Mouse (Mus musculus) forebrain, embryonic 16.5 days (tissue): Measurements from ENCODE around the gene Il4i1. TPM values are rescaled to one million over a fixed set of nuclear protein-coding genes. Genes with fewer than 3 reads are reported as not detected.

Experiments used
- ATAC-seq: fragments of 200-750 bp; cut with Nextera tagmentation; 2 replicates; pipeline ENCODE4 v1.8.0; 2017; ENCODE audit warnings: mild to moderate bottlenecking, moderate library complexity
- H3K27ac ChIP-seq: fragments of 300-500 bp; sonication (generic); 2 replicates; pipeline ENCODE4 v1.5.1; 2014; ENCODE audit warnings: low read length, control low read depth
- H3K27me3 ChIP-seq: fragments of 300-500 bp; sonication (generic); replicated peaks from 2 replicates; pipeline ENCODE4 v1.6.1; 2014; ENCODE audit warnings: low read length; ENCODE audit not compliant: control insufficient read depth, insufficient read depth
- H3K36me3 ChIP-seq: fragments of 300-500 bp; sonication (generic); 2 replicates; pipeline ENCODE4 v1.6.1; 2014; ENCODE audit not compliant: control insufficient read depth, insufficient read depth
- H3K4me1 ChIP-seq: fragments of 300-500 bp; sonication (generic); replicated peaks from 2 replicates; pipeline ENCODE4 v1.6.1; 2014; ENCODE audit warnings: low read length; ENCODE audit not compliant: control insufficient read depth, insufficient read depth
- H3K4me2 ChIP-seq: fragments of 300-500 bp; sonication (generic); 2 replicates; pipeline ENCODE4 v1.6.1; 2014; ENCODE audit warnings: mild to moderate bottlenecking, low read length, control low read depth
- H3K4me3 ChIP-seq: fragments of 300-500 bp; sonication (generic); replicated peaks from 2 replicates; pipeline ENCODE4 v1.5.1; 2014; ENCODE audit warnings: mild to moderate bottlenecking, low read length, control low read depth
- H3K9ac ChIP-seq: fragments of 300-500 bp; sonication (generic); replicated peaks from 2 replicates; pipeline ENCODE4 v1.6.1; 2014; ENCODE audit warnings: low read depth, low read length, control low read depth
- H3K9me3 ChIP-seq: fragments of 300-500 bp; sonication (generic); 2 replicates; pipeline ENCODE4 v1.6.1; 2016; ENCODE audit warnings: low read length; ENCODE audit not compliant: control insufficient read depth
- WGBS: fragments of 180-500 bp; shearing (Covaris S2); extraction: QIAGEN DNeasy Blood & Tissue Kit; methylation state at CpG from one replicate; pipeline ENCODE4 v1.1.7; 2014; 5-methylcytosine and 5-hydroxymethylcytosine counted together
- polyA plus RNA-seq: library from polyadenylated mRNA; unstranded; fragments of >200 nt; fragmentation: Nextera tagmentation; extraction: Ambion mirVana; gene quantifications from 2 replicates; pipeline ENCODE4 v1.2.1, GENCODE M21; 2015

The Il4i1 gene
- polyA plus RNA-seq, 1 experiment from 2014 or later = 0.44 TPM

DNA sequence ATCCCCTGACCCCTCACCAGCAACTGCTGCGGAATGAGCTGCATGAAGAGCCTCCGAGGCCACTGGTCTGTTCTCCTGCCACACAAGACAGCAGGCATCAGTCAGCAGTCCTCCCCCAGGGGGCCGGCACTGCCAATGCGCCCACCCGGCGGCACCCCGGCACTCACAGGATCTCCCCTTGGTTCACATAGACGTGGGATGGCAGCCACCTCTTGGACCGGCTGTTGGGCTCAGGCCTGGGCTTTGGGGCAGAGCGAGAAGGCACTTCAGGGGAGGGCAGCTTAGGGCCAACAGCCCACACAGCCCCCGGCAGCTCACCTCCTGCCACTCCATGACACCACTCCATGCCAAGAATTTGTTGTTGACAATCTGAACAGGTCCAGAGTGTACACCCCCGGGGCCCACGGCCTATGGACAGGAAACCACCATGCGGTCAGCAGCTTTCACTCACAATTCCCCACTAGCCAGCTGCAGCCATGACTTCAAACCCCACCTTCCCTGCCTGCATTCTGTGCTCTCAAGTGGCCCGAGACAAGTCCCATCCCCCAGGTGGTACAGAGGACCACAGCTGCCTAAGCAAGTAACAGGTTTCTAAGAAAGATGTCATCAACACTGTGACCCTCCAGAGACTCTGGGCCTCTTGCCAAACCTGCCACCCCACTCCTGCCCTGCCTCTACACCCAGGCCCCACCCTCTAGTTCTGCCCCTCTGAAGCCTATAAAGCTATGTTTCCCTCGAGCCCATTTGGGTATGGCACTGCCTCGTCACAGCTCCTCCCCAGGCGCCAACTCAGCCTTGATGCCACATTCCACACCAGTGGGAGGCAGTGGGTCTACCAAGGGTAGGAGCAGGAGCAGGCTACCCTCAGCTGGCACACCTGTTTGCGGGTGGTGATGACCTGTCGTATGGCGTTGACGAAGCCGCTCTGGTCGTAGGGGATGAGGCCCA lies 48.7 kb downstream of the Il4i1 start:
- no peak for ATAC-seq
- peaks cover 44% of the 10 kb centered on the region for H3K4me1 ChIP-seq
- H3K4me3 ChIP-seq = no peak overlapping the region
- no peaks in the 10 kb centered on the region for H3K27me3 ChIP-seq
- H3K9ac ChIP-seq = no peak overlapping the region
- peaks cover 28% of the 10 kb centered on the region for H3K36me3 ChIP-seq
- WGBS = 80% methylated on average over 24 of the region's 24 CpGs
- H3K4me2 ChIP-seq = no peak overlapping the region
- H3K9me3 ChIP-seq = no peaks in the 10 kb centered on the region
- no peak overlapping the region for H3K27ac ChIP-seq

- no peak for ATAC-seq
These were observed 50.3 kb downstream of the Il4i1 start for GRCm38 (mm10) chr7:44866276-44867009.

GRCm38 (mm10) chr7:44867010-44867702 lies 51.0 kb downstream of the Il4i1 start:
- no peaks in the 10 kb centered on the region for H3K9me3 ChIP-seq
- no peak overlapping the region for H3K27ac ChIP-seq
- H3K4me3 ChIP-seq = peak overlapping the region; percentile 91
- peak overlapping the region; percentile 95 for H3K4me2 ChIP-seq
- H3K27me3 ChIP-seq = no peaks in the 10 kb centered on the region
- peaks cover 44% of the 10 kb centered on the region for H3K4me1 ChIP-seq
- H3K36me3 ChIP-seq = peaks cover 28% of the 10 kb centered on the region
- H3K9ac ChIP-seq = peak overlapping the region; percentile 99
- ATAC-seq = no peak
- WGBS = 70% methylated on average over 18 of the region's 19 CpGs

More at GRCm38 (mm10) chr7:44866276-44867009, 50.3 kb downstream of the Il4i1 start:
- Histone ChIP-seq H3K4me3 (no peak overlapping the region), H3K4me1 (peaks cover 44% of the 10 kb centered on the region), H3K27me3 (no peaks in the 10 kb centered on the region), H3K9ac (0 out of 2 replicates have a peak overlapping the region, but pooled peaks have one; percentile 28), H3K36me3 (peaks cover 28% of the 10 kb centered on the region), H3K27ac (no peak overlapping the region), H3K4me2 (peak overlapping the region; percentile 95), H3K9me3 (no peaks in the 10 kb centered on the region)
- 41% methylated on average over 15 of the region's 15 CpGs for WGBS

DNA sequence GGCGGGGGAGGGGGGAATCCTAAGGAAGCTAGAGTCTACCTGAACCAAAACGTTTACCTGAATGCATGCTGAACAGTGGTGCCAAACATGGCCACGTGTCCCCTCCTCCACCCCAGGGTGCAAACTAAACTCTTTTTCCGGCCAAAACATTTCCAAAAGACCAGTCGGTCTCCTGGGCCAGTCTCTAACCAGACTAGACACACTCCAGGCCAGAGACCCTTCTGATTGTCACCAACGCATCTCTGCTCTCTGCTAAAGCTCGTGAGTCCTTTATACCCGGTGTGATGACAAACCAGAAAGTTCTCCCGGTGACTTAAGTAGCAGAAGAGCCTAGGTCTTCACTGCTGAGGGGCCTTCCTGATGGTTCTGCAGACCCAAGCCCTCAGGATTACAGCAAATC lies 51.6 kb downstream of the Il4i1 start:
- Histone ChIP-seq H3K9ac (peak overlapping the region; percentile 99), H3K36me3 (peaks cover 23% of the 10 kb centered on the region), H3K9me3 (no peaks in the 10 kb centered on the region), H3K4me3 (peak overlapping the region; percentile 91), H3K27ac (no peak overlapping the region), H3K27me3 (no peaks in the 10 kb centered on the region), H3K4me1 (peaks cover 44% of the 10 kb centered on the region), H3K4me2 (peak overlapping the region; percentile 95)
- WGBS = 45% methylated on average over 9 of the region's 9 CpGs
- no peak for ATAC-seq

DNA sequence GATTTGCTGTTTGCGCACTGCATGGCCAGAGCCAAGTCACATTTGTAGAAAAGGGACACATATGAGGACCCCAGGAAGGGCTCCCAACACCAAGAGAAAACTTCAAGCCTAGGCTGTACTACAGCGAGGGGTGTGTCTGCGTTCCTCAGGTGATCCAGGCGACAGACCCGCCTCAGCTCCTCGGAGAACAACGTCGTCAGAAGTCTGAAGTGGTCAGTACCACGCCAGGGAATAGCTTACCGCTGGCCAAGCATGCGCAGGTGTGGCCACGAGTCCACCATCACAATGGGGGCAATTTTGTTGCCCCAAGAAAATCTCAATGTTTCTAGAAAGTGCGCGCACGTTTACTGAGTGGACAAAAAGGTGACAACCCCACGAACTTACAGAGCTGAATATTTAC lies 52.3 kb downstream of the Il4i1 start:
- ATAC-seq = no peak
- peak overlapping the region; percentile 99 for H3K9ac ChIP-seq

DNA sequence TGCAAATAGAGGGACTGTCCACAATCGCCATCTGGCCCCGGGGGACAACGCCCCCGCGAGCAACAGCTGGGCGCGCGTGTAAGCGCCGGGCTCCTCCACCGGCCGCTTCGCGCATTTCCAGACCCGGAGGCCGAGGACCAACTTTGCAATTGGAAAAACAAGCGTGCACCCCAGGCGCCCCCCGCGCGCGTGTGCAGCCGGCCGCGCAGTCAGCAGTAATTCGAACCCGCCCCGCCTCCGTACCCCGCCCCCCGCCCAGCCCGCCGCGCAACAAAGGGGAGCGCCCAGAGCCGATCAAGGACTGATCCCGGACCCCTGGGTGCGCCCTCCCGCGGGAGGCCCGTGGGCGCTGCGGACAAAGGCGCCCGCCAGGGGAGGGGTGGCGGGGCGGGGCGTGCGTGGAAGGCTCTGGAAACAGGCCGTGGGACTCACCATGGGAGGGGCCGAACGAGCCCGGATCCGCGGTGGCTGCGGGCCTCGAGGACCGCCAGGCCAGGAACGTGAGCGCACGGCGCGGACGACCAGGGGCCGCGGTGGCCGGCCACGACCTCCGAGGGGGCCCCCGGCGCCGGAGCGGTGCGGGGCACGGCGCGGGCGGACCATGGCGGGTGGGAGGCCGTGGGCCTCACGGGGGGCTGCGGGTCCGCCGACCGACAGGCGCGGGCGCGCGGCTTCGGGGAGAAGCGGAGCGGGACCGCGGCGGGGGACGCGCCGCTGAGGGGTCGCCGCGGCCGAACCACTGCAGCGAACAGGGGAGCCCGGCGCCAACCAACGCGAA lies 52.9 kb downstream of the Il4i1 start:
- peak; percentile 18 for ATAC-seq
- Histone ChIP-seq H3K36me3 (peaks cover 11% of the 10 kb centered on the region), H3K27ac (peak overlapping the region; percentile 100), H3K4me1 (peaks cover 44% of the 10 kb centered on the region), H3K9me3 (no peaks in the 10 kb centered on the region), H3K4me2 (peak overlapping the region; percentile 95), H3K27me3 (no peaks in the 10 kb centered on the region), H3K9ac (peak overlapping the region; percentile 99), H3K4me3 (peak overlapping the region; percentile 91)
- WGBS = under 1% methylated on average over 94 of the region's 108 CpGs

More for the DNA sequence above, 52.3 kb downstream of the Il4i1 start:
- Histone ChIP-seq H3K4me3 (peak overlapping the region; percentile 91), H3K9me3 (no peaks in the 10 kb centered on the region), H3K36me3 (peaks cover 16% of the 10 kb centered on the region), H3K4me2 (peak overlapping the region; percentile 95), H3K4me1 (peaks cover 44% of the 10 kb centered on the region), H3K27me3 (no peaks in the 10 kb centered on the region), H3K27ac (peak overlapping the region; percentile 100)
- WGBS = 3% methylated on average over 16 of the region's 16 CpGs

- Histone ChIP-seq H3K27ac (peak within 1 kb of the TSS; percentile 100), H3K27me3 (no peaks in the 10 kb centered on the region), H3K4me2 (peak within 1 kb of the TSS; percentile 95), H3K9me3 (no peaks in the 10 kb centered on the region), H3K36me3 (peaks cover 6% of the 10 kb centered on the region; the same call in 1 of the 2 replicates), H3K4me3 (peak within 1 kb of the TSS; percentile 91), H3K9ac (peak within 1 kb of the TSS; percentile 99), H3K4me1 (peaks cover 40% of the 10 kb centered on the region)
- WGBS = 8% methylated on average over 28 of the region's 29 CpGs
- peak; percentile 95 for ATAC-seq
These were observed 53.7 kb downstream of the Il4i1 start, which contains the start of gene Ptov1 for GRCm38 (mm10) chr7:44869697-44870528. Ptov1 (minus strand) TSS chr7:44869788.

DNA sequence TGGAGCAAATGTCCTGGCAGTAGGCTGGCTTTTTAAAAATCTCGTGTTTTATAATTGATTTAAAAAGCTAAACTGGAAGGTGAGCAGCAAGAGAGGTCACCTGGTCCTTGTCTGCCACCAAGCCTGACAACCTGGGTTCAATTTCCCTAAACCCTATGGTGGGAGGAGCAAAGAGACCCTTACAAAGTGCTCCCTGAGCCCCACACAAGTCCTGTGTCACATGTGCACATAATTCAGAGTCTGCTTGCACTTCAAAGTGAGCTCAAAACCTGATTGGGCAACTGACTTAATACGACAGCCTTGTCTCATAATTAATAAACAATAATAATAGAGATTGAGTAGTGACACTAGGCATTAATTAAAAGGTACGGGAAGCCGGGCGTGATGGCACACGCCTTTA lies 54.4 kb downstream of the Il4i1 start:
- Histone ChIP-seq H3K27me3 (no peaks in the 10 kb centered on the region), H3K27ac (peak overlapping the region; percentile 100), H3K4me3 (peak overlapping the region; percentile 91), H3K4me1 (peaks cover 34% of the 10 kb centered on the region), H3K9ac (peak overlapping the region; percentile 39), H3K4me2 (peak overlapping the region; percentile 46), H3K9me3 (no peaks in the 10 kb centered on the region), H3K36me3 (0 out of 2 replicates have a peak, but pooled peaks cover under 1% of the 10 kb centered on the region)
- 80% methylated on average over 6 of the region's 6 CpGs for WGBS
- no peak for ATAC-seq
